Mouse (Mus musculus): ENCODE results near the gene Atxn3. TPM values are rescaled to one million over a fixed set of nuclear protein-coding genes. Genes with fewer than 3 reads are reported as not detected.
"Not testable (repeated sequence)": the region's sequence is repeated elsewhere in the genome, so short reads cannot be mapped to it uniquely, and the experiment has no call there.

Gene Atxn3
- polyA plus RNA-seq, 1 experiment from 2014 or later = 14.4 TPM

- Histone ChIP-seq H3K4me2 (replicated peaks) (peak overlapping the region; percentile 89), H3K36me3 (peaks cover 6% of the 10 kb centered on the region), H3K9ac (replicated peaks) (peak overlapping the region; percentile 91; the same call in 1 of the 2 replicates), H3K27me3 (no peaks in the 10 kb centered on the region), H3K4me1 (replicated peaks) (peaks cover 33% of the 10 kb centered on the region), H3K27ac (no peak overlapping the region), H3K9me3 (no peaks in the 10 kb centered on the region), H3K4me3 (replicated peaks) (peak overlapping the region; percentile 90; the same call in 1 of the 2 replicates)
- 95% methylated on average over 10 of the region's 10 CpGs for WGBS
- no peak for ATAC-seq
These were observed 19.4 kb upstream of the Atxn3 start for GRCm38 (mm10) chr12:101977404-101977915.

DNA sequence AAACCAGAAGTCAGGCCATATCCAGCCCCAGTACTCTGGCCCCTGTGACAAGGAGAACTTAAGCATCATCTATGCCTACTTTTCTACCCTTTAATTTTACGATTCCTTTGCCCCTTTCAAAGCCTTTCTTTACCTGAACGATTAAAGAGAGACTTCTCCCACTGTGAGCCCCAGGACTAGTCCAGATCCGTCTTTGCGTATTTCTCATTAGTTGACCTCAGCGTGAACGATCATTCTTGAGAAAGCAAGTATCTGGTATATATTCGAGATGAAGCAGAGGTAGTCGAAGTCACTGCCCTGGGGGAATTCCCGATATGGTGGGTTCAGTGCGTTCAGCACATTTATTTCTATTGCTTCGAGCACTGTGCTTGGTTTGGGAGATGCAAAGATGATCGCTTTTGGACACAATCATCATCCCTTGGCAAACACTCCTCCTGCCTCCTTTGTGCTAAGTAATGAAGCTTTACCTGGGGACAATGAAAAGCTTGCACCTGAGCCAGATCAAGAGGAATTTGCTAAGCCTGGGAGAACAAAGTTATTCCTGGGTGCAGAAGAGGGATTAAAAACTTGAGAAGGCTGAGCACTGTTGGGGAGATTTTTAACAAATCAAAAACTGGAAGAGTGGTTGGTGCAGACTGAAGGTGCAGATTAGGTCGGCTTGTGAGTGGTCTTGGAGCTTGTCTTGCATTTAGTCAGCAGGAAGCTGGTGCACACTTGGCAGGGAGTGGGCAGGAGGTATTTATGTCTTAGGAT, 18.8 kb upstream of the Atxn3 start:
- peaks cover 5% of the 10 kb centered on the region for H3K36me3 ChIP-seq
- no peaks in the 10 kb centered on the region for H3K27me3 ChIP-seq
- peak overlapping the region; percentile 91 for H3K9ac ChIP-seq (replicated peaks)
- WGBS = 18% methylated on average over 13 of the region's 13 CpGs
- no peak for ATAC-seq
- H3K4me1 ChIP-seq (replicated peaks) = peaks cover 33% of the 10 kb centered on the region
- peak overlapping the region; percentile 90 for H3K4me3 ChIP-seq (replicated peaks)
- no peak overlapping the region for H3K27ac ChIP-seq
- H3K4me2 ChIP-seq (replicated peaks) = peak overlapping the region; percentile 89
- no peaks in the 10 kb centered on the region for H3K9me3 ChIP-seq

- ATAC-seq = peak; percentile 99
- under 1% methylated on average over 77 of the region's 77 CpGs for WGBS
- Histone ChIP-seq H3K27ac (peak within 1 kb of the TSS; percentile 91), H3K9me3 (no peaks in the 10 kb centered on the region), H3K4me3 (replicated peaks) (peak within 1 kb of the TSS; percentile 90), H3K4me2 (replicated peaks) (peak within 1 kb of the TSS; percentile 89), H3K4me1 (replicated peaks) (peaks cover 37% of the 10 kb centered on the region), H3K36me3 (0 out of 2 replicates have a peak, but pooled peaks cover 3% of the 10 kb centered on the region), H3K9ac (replicated peaks) (peak within 1 kb of the TSS; percentile 91), H3K27me3 (no peaks in the 10 kb centered on the region)
These were observed 17.8 kb upstream of the Atxn3 start, which contains the start of gene Cpsf2 for GRCm38 (mm10) chr12:101975601-101976571. Gene Cpsf2, plus strand, starts transcription at chr12:101975988.

GRCm38 (mm10) chr12:101975167-101975600, 17.1 kb upstream of the Atxn3 start:
- no peak for ATAC-seq
- H3K9ac ChIP-seq (replicated peaks) = peak overlapping the region; percentile 91
- under 1% methylated on average over 23 of the region's 23 CpGs for WGBS
- H3K27me3 ChIP-seq = no peaks in the 10 kb centered on the region
- peak overlapping the region; percentile 90 for H3K4me3 ChIP-seq (replicated peaks)
- H3K27ac ChIP-seq = peak overlapping the region; percentile 91
- peaks cover 4% of the 10 kb centered on the region; the same call in 1 of the 2 replicates for H3K36me3 ChIP-seq
- H3K9me3 ChIP-seq = no peaks in the 10 kb centered on the region
- peak overlapping the region; percentile 89 for H3K4me2 ChIP-seq (replicated peaks)
- peaks cover 38% of the 10 kb centered on the region for H3K4me1 ChIP-seq (replicated peaks)

- H3K4me2 ChIP-seq (replicated peaks) = peak overlapping the region; percentile 89
- H3K36me3 ChIP-seq = peaks cover 7% of the 10 kb centered on the region; the same call in 1 of the 2 replicates
- peak overlapping the region; percentile 91 for H3K27ac ChIP-seq
- no peaks in the 10 kb centered on the region for H3K27me3 ChIP-seq
- H3K9ac ChIP-seq (replicated peaks) = peak overlapping the region; percentile 91
- H3K9me3 ChIP-seq = no peaks in the 10 kb centered on the region
- ATAC-seq = no peak
- H3K4me3 ChIP-seq (replicated peaks) = peak overlapping the region; percentile 90
- peaks cover 38% of the 10 kb centered on the region for H3K4me1 ChIP-seq (replicated peaks)
- 0% methylated on average over 1 of the region's 1 CpGs for WGBS
These were observed 16.5 kb upstream of the Atxn3 start for GRCm38 (mm10) chr12:101974571-101974970.

GRCm38 (mm10) chr12:101972230-101972629, 14.2 kb upstream of the Atxn3 start:
- no peaks in the 10 kb centered on the region for H3K9me3 ChIP-seq
- H3K4me3 ChIP-seq (replicated peaks) = no peak overlapping the region
- H3K9ac ChIP-seq (replicated peaks) = no peak overlapping the region
- no peak overlapping the region for H3K27ac ChIP-seq
- 99% methylated on average over 3 of the region's 3 CpGs for WGBS
- peaks cover 20% of the 10 kb centered on the region for H3K36me3 ChIP-seq
- no peaks in the 10 kb centered on the region for H3K27me3 ChIP-seq
- ATAC-seq = no peak
- H3K4me1 ChIP-seq (replicated peaks) = peaks cover 28% of the 10 kb centered on the region
- H3K4me2 ChIP-seq (replicated peaks) = no peak overlapping the region

- 97% methylated on average over 2 of the region's 2 CpGs for WGBS
- ATAC-seq = no peak
- peaks cover 19% of the 10 kb centered on the region for H3K4me1 ChIP-seq (replicated peaks)
These were observed 13.3 kb upstream of the Atxn3 start for GRCm38 (mm10) chr12:101971311-101971710.

GRCm38 (mm10) chr12:101958960-101959780, 1.1 kb upstream of the Atxn3 start:
- H3K27ac ChIP-seq; H3K4me3 ChIP-seq (replicated peaks); H3K9ac ChIP-seq (replicated peaks); H3K9me3 ChIP-seq; H3K36me3 ChIP-seq; H3K27me3 ChIP-seq; ATAC-seq: not testable (repeated sequence)
- Histone ChIP-seq H3K4me2 (replicated peaks) (peak overlapping the region; percentile 26; the same call in 1 of the 2 replicates), H3K4me1 (replicated peaks) (peaks cover 17% of the 10 kb centered on the region)
- WGBS = 93% methylated on average over 5 of the region's 5 CpGs

More at GRCm38 (mm10) chr12:101971311-101971710, 13.3 kb upstream of the Atxn3 start:
- no peak overlapping the region for H3K4me2 ChIP-seq (replicated peaks)
- H3K27ac ChIP-seq = no peak overlapping the region
- no peak overlapping the region for H3K9ac ChIP-seq (replicated peaks)
- no peaks in the 10 kb centered on the region for H3K9me3 ChIP-seq
- no peaks in the 10 kb centered on the region for H3K27me3 ChIP-seq
- no peak overlapping the region for H3K4me3 ChIP-seq (replicated peaks)
- H3K36me3 ChIP-seq = peaks cover 27% of the 10 kb centered on the region

- Histone ChIP-seq H3K4me1 (replicated peaks) (peaks cover 17% of the 10 kb centered on the region), H3K27me3 (no peaks in the 10 kb centered on the region), H3K4me3 (replicated peaks) (peak overlapping the region; percentile 76), H3K4me2 (replicated peaks) (peak overlapping the region; percentile 26), H3K27ac (no peak overlapping the region), H3K9ac (replicated peaks) (no peak overlapping the region), H3K9me3 (no peaks in the 10 kb centered on the region), H3K36me3 (no peaks in the 10 kb centered on the region)
- ATAC-seq = peak; percentile 8; the same call in 1 of the 2 replicates
- WGBS = 63% methylated on average over 9 of the region's 9 CpGs
These were observed 510 bp upstream of the Atxn3 start for GRCm38 (mm10) chr12:101958556-101958955.

GRCm38 (mm10) chr12:101957079-101957941, 736 bp downstream of the Atxn3 start:
- no peaks in the 10 kb centered on the region for H3K36me3 ChIP-seq
- peak overlapping the region; percentile 76 for H3K4me3 ChIP-seq (replicated peaks)
- H3K9ac ChIP-seq (replicated peaks) = peak overlapping the region; percentile 84
- H3K9me3 ChIP-seq = no peaks in the 10 kb centered on the region
- H3K4me1 ChIP-seq (replicated peaks) = peaks cover 17% of the 10 kb centered on the region
- ATAC-seq = no peak; the same call in 1 of the 2 replicates
- peak overlapping the region; percentile 62 for H3K4me2 ChIP-seq (replicated peaks)
- H3K27ac ChIP-seq = no peak overlapping the region
- WGBS = 12% methylated on average over 26 of the region's 26 CpGs
- no peaks in the 10 kb centered on the region for H3K27me3 ChIP-seq
